Mouse (Mus musculus): ENCODE results near the gene Adgrg3. TPM values are rescaled to one million over a fixed set of nuclear protein-coding genes. Genes with fewer than 3 reads are reported as not detected.
A peak's percentile ranks its signal among the peaks of the same experiment; 100 is the strongest.

Gene Adgrg3
- polyA plus RNA-seq, 2 experiments = 5.8 to 8.3 TPM

DNA sequence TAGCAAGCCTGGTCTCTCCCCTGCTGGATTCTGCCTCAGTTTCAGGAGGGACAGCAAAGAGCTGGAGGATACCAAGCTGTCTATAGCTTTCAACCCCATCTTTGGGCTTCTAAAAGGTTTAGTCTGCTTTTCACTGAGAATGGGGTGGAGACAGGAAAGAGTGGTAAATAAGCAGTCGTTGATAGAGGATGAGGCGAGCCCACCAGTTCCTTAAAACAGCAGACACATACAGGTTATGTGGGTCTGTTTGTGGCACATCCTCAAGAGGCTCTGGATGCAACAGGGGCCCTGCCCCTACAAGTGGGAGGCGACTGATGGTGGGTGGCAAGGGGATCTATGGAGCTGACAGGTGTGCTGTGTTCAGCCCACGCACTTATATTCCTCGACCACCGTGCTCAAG lies 41.2 kb downstream of the Adgrg3 start:
- no peak for DNase-seq (ENCODE audit: low read depth in 3 of 3, low spot score in 3 of 3)
- Histone ChIP-seq H3K4me1 (replicated peaks; ENCODE audit: control insufficient read depth in 2 of 2, insufficient read depth in 2 of 2, low read length in 1 of 2) (peaks cover 13 to 31% of the 10 kb centered on the region in 2 experiments), H3K4me3 (ENCODE audit: insufficient read depth in 1 of 2, low read depth in 2 of 2, low read length in 2 of 2) (no peak overlapping the region), H3K9me3 (ENCODE audit: control insufficient read depth, low read length) (no peaks in the 10 kb centered on the region), H3K4me2 (ENCODE audit: low read depth) (no peak overlapping the region), H3K9ac (replicated peaks) (no peak overlapping the region), H3K36me3 (replicated peaks; ENCODE audit: control insufficient read depth, insufficient read depth, low read depth) (no peaks in the 10 kb centered on the region), H3K27me3 (ENCODE audit: control insufficient read depth, insufficient read depth, low read length) (no peaks in the 10 kb centered on the region), H3K27ac (no peak overlapping the region)
- TF ChIP-seq EP300 (IDR thresholded peaks at IDR 0.05; ENCODE audit: low read depth) = no peak
- TF ChIP-seq CTCF (IDR thresholded peaks at IDR 0.05; ENCODE audit: low read depth) = no peak
- no peak for ATAC-seq (ENCODE audit: insufficient read depth)
- WGBS (ENCODE audit: insufficient replicate concordance) = 17% methylated on average over 6 of the region's 6 CpGs

DNA sequence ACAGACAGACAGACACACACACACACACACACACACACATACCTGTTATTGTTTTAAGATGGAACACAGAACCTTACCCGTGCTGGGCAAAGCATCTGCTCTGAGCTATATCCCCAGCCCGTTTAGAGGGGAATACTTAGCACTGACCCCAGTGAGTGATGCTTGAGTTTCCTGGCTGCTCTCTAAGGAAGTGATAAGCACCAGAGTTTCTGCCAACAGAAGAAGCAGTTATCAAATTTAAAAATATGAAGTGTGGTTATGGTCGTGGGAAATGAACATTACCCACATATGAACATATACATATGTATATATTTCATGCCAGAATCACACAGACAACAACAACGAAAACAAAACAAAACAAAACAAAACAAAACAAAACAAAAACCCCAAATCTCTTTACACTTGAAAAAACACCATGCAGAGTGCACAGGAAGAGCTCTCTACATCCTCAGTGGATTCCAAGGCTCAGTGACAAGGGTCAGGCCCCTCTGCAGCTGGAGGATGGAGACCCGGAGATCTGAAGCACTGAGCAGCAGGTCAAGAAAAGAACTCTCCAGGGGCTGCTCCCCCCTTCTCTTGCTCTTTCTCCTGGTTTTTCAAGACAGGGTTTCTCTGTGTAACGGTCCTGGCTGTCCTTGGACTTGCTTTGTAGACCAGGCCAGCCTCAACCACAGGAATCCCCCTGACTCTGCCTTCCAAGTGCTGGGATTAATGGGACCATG lies 42.5 kb downstream of the Adgrg3 start:
- Histone ChIP-seq H3K36me3 (replicated peaks; ENCODE audit: control insufficient read depth, insufficient read depth, low read depth) (no peaks in the 10 kb centered on the region), H3K4me3 (ENCODE audit: insufficient read depth in 1 of 2, low read depth in 2 of 2, low read length in 2 of 2) (no peak overlapping the region), H3K4me2 (ENCODE audit: low read depth) (no peak overlapping the region), H3K4me1 (replicated peaks; ENCODE audit: control insufficient read depth in 2 of 2, insufficient read depth in 2 of 2, low read length in 1 of 2) (peaks cover 10 to 23% of the 10 kb centered on the region in 2 experiments), H3K9me3 (ENCODE audit: control insufficient read depth, low read length) (no peaks in the 10 kb centered on the region), H3K27ac (no peak overlapping the region), H3K27me3 (ENCODE audit: control insufficient read depth, insufficient read depth, low read length) (no peaks in the 10 kb centered on the region), H3K9ac (replicated peaks) (no peak overlapping the region)
- DNase-seq (ENCODE audit: low read depth in 3 of 3, low spot score in 3 of 3) = no peak
- no peak for TF ChIP-seq EP300 (IDR thresholded peaks at IDR 0.05; ENCODE audit: low read depth)
- no peak for TF ChIP-seq CTCF (IDR thresholded peaks at IDR 0.05; ENCODE audit: low read depth)
- WGBS (ENCODE audit: insufficient replicate concordance) = 25% methylated on average over 6 of the region's 6 CpGs
- ATAC-seq (ENCODE audit: insufficient read depth) = no peak

DNA sequence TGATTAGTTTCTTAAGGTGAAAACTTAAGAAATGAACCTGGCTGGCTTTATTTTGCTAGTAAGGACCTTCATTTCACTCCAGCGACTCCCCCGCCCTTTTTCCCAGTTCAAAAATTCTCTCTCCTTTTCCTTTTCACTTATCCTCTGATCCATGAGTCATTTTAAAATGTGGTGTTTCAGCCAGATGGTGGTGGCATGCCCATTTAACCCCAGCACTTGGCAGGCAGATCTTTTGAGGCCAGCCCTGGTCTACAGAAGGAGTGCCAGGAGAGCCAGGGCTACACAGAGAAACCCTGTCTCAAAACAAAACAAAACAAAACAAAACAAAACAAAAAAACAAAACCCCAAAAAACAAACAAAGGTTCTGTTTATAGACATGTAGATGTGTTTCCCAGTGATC lies 47.0 kb downstream of the Adgrg3 start:
- Histone ChIP-seq H3K36me3 (replicated peaks; ENCODE audit: control insufficient read depth, insufficient read depth, low read depth) (no peaks in the 10 kb centered on the region), H3K4me2 (ENCODE audit: low read depth) (no peak overlapping the region), H3K9me3 (ENCODE audit: control insufficient read depth, low read length) (no peaks in the 10 kb centered on the region), H3K4me3 (ENCODE audit: insufficient read depth in 1 of 2, low read depth in 2 of 2, low read length in 2 of 2) (no peak overlapping the region), H3K9ac (replicated peaks) (no peak overlapping the region), H3K27ac (no peak overlapping the region), H3K27me3 (ENCODE audit: control insufficient read depth, insufficient read depth, low read length) (no peaks in the 10 kb centered on the region), H3K4me1 (replicated peaks; ENCODE audit: control insufficient read depth in 2 of 2, insufficient read depth in 2 of 2, low read length in 1 of 2) (peaks cover 0 to 2% of the 10 kb centered on the region in 2 experiments; a peak in 2 of 4 replicates)
- TF ChIP-seq CTCF (IDR thresholded peaks at IDR 0.05; ENCODE audit: low read depth) (no peak), EP300 (IDR thresholded peaks at IDR 0.05; ENCODE audit: low read depth) (no peak)
- no peak for DNase-seq (ENCODE audit: low read depth in 3 of 3, low spot score in 3 of 3)
- no peak for ATAC-seq (ENCODE audit: insufficient read depth)
- 64% methylated on average over 2 of the region's 2 CpGs for WGBS (ENCODE audit: insufficient replicate concordance)

DNA sequence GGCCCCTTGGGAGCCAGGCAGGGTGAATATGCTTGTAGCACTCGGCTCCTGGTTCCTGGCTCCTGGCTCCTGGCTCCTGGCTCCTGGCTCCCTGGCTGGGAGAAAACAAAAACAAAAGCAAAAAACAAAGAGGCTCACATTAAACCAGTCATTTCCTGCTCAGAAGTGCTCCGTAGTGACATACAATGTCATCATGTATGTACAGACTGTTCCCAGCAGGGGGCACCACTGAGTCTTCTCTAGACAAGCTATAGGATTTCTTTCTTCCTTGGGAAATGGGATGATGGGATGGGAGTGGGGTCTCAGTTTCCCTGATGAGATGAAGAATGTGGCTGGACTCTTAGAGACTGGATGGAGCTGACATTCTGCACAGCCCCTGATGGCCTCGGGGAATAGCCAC lies 50.1 kb downstream of the Adgrg3 start:
- DNase-seq (ENCODE audit: low read depth in 3 of 3, low spot score in 3 of 3) (peak; percentile 45 to 64 (median 47)), ATAC-seq (ENCODE audit: insufficient read depth) (no peak)
- Histone ChIP-seq H3K9me3 (ENCODE audit: control insufficient read depth, low read length) (no peaks in the 10 kb centered on the region), H3K36me3 (replicated peaks; ENCODE audit: control insufficient read depth, insufficient read depth, low read depth) (no peaks in the 10 kb centered on the region), H3K9ac (replicated peaks) (no peak overlapping the region), H3K27me3 (ENCODE audit: control insufficient read depth, insufficient read depth, low read length) (no peaks in the 10 kb centered on the region), H3K4me3 (ENCODE audit: insufficient read depth in 1 of 2, low read depth in 2 of 2, low read length in 2 of 2) (no peak overlapping the region), H3K4me1 (replicated peaks; ENCODE audit: control insufficient read depth in 2 of 2, insufficient read depth in 2 of 2, low read length in 1 of 2) (no peaks in the 10 kb centered on the region), H3K4me2 (ENCODE audit: low read depth) (no peak overlapping the region), H3K27ac (no peak overlapping the region)
- peak; percentile 78 for TF ChIP-seq CTCF (IDR thresholded peaks at IDR 0.05; ENCODE audit: low read depth)
- no peak for TF ChIP-seq EP300 (IDR thresholded peaks at IDR 0.05; ENCODE audit: low read depth)
- 33% methylated on average over 3 of the region's 3 CpGs for WGBS (ENCODE audit: insufficient replicate concordance)

DNA sequence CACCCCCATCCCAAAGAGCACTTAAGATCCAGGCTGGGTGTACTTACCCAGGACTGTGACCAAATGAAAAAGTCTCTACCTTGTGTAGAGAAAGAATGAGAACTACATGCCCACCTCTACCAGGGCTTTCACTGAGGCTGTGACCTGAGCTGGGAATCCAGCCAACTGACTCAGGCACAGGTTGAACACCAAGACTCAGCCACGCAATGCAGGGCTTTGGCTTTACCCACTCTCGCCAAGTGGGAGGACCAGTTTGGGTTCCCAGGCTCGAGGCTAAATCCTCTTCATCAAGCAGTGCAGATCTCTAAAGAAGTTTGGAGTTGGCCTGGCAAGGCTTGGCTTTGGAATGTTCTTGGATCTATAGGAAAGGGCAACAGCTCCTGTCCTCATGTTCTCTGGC lies 58.0 kb downstream of the Adgrg3 start:
- H3K27me3 ChIP-seq (ENCODE audit: control insufficient read depth, insufficient read depth, low read length) = no peaks in the 10 kb centered on the region
- TF ChIP-seq CTCF (IDR thresholded peaks at IDR 0.05; ENCODE audit: low read depth) (no peak), EP300 (IDR thresholded peaks at IDR 0.05; ENCODE audit: low read depth) (no peak)
- no peaks in the 10 kb centered on the region for H3K9me3 ChIP-seq (ENCODE audit: control insufficient read depth, low read length)
- no peak overlapping the region for H3K9ac ChIP-seq (replicated peaks)
- no peak for ATAC-seq (ENCODE audit: insufficient read depth)
- H3K4me3 ChIP-seq (ENCODE audit: insufficient read depth in 1 of 2, low read depth in 2 of 2, low read length in 2 of 2) = no peak overlapping the region
- no peak for DNase-seq (ENCODE audit: low read depth in 3 of 3, low spot score in 3 of 3)
- peaks cover 8 to 9% of the 10 kb centered on the region in 2 experiments for H3K4me1 ChIP-seq (replicated peaks; ENCODE audit: control insufficient read depth in 2 of 2, insufficient read depth in 2 of 2, low read length in 1 of 2)
- no peak overlapping the region for H3K27ac ChIP-seq
- no peaks in the 10 kb centered on the region for H3K36me3 ChIP-seq (replicated peaks; ENCODE audit: control insufficient read depth, insufficient read depth, low read depth)
- WGBS (ENCODE audit: insufficient replicate concordance) = 58% methylated on average over 3 of the region's 3 CpGs
- H3K4me2 ChIP-seq (ENCODE audit: low read depth) = no peak overlapping the region
